Mouse (Mus musculus) regulatory T cell (primary cell): ENCODE measurements around the gene Gm4884.
"Not testable (repeated sequence)": the region's sequence is repeated elsewhere in the genome, so short reads cannot be mapped to it uniquely, and the experiment has no call there.

Experiments used
- in situ Hi-C: fragments of 300-600 bp; cut with MboI, MseI; formaldehyde crosslinking; loops from one replicate; pipeline ENCODE4 v1.15.1; 2025; ENCODE audit warnings: high pct_unique_total_duplicates

Gene Gm4884

GRCm38 (mm10) chr7:41032419-41032818 is at the start of gene Gm4884:
TSS of gene Gm4884 (plus strand) at chr7:41032719.
- in situ Hi-C loops = not testable (repeated sequence)

GRCm38 (mm10) chr7:40987243-40987642 is 45.3 kb upstream of the Gm4884 start, which contains the start of gene 4930433I11Rik:
TSS of gene 4930433I11Rik (plus strand) at chr7:40987543.
- in situ Hi-C loops = no loop called here

GRCm38 (mm10) chr7:41044058-41044457 is 11.5 kb downstream of the Gm4884 start:
- in situ Hi-C loops = not testable (repeated sequence)
